Mouse (Mus musculus) spleen, adult 2 months (tissue): ENCODE results near the gene Plekhb2.

ENCODE experiments used
- CTCF ChIP-seq: fragments of 200-500 bp; IDR thresholded peaks from 2 replicates; pipeline ENCODE4 v1.5.1; 2011; ENCODE audit warnings: mild to moderate bottlenecking, inconsistent platforms; ENCODE audit not compliant: insufficient read depth, insufficient read length, insufficient replicate concordance; ENCODE audit errors: extremely low read depth
- POLR2A ChIP-seq: fragments of 200-500 bp; IDR thresholded peaks from 2 replicates; pipeline ENCODE4 v1.6.1; 2011; ENCODE audit warnings: low read depth, low read length, inconsistent platforms

DNA sequence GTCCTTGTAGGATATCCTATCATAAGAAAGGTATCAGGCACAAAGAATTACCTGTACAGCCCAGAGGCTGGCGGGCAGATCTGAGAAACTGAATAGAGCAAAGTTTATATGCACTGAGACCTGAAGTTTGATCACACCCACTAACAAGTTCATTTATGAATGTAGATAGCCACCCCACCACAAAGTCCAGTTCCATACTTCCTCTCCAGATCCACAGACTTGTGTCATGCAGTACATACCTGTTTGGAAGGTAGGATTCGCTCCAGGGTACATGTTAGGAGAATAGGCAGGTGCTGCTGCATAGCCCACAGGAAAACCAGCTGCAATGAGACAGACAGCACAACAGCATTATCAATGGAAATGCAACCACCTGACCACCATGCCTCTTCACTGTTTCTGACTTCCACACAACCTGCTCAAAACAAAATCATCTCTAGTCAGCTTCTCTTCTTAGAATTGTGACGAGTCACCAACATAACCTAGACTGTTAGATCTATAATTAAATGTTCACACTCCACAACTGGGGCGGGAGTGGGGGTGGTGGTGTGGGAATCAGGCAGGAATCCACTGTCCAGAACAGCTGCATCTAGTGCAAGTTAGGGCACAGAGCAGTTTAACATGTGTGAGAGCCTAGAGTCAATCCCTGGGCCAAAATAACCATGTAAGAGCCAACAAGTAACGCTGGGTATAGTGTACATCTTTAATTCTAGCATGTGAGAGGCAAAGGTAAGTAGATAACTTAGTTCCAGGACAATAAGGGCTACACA is 21.1 kb upstream of the Plekhb2 start:
- TF ChIP-seq CTCF (no peak), POLR2A (no peak)
